Mouse (Mus musculus) CH12.LX (cell line): ENCODE data around the gene Tdrd12. TPM values are rescaled to one million over a fixed set of nuclear protein-coding genes. Genes with fewer than 3 reads are reported as not detected.
A peak's percentile ranks its signal among the peaks of the same experiment; 100 is the strongest.
"Not testable (repeated sequence)": the region's sequence is repeated elsewhere in the genome, so short reads cannot be mapped to it uniquely, and the experiment has no call there.

ENCODE experiments used
- DNase-seq: peaks from one replicate; pipeline ENCODE4 v3.0.0-alpha.2; 2013; ENCODE audit errors: extremely low read depth
- H3K27ac ChIP-seq: 2 replicates; pipeline ENCODE4 v1.5.1; 2012; ENCODE audit warnings: low read depth, mild to moderate bottlenecking, control low read depth, moderate library complexity; ENCODE audit not compliant: insufficient read depth
- H3K27me3 ChIP-seq: replicated peaks from 2 replicates; pipeline ENCODE3; 2012; ENCODE audit warnings: inconsistent platforms
- H3K36me3 ChIP-seq, 2 experiments: replicated peaks in 1 of 2; 2 replicates each; pipeline versions ENCODE3 to v1.6.1; 2012; ENCODE audit warnings: inconsistent platforms in 1 of 2, low read length in 1 of 2, mild to moderate bottlenecking in 1 of 2, mixed read lengths in 1 of 2, moderate library complexity in 1 of 2; ENCODE audit not compliant: control insufficient read depth in 1 of 2, insufficient read depth in 1 of 2
- H3K4me1 ChIP-seq, 2 experiments: 2 replicates each; pipeline ENCODE4 v1.6.1; 2012; ENCODE audit warnings: inconsistent platforms in 1 of 2, moderate library complexity in 1 of 2; ENCODE audit not compliant: insufficient read depth in 2 of 2, control insufficient read depth in 1 of 2
- H3K4me2 ChIP-seq: 2 replicates; pipeline ENCODE4 v1.6.1; 2012; ENCODE audit warnings: low read depth, mild to moderate bottlenecking, control low read depth; ENCODE audit not compliant: poor library complexity, insufficient read depth, severe bottlenecking
- H3K4me3 ChIP-seq, 3 experiments: fragments of 150-350 bp in 1 of 3; sonication (generic) in 1 of 3; replicated peaks in 1 of 3; 2 replicates each; pipeline versions ENCODE3 to v1.5.1; 2011 to 2012; ENCODE audit warnings: low read depth in 2 of 3, low read length in 2 of 3, mild to moderate bottlenecking in 2 of 3, moderate library complexity in 2 of 3, control low read depth in 1 of 3, improper control_type of control experiment in 1 of 3, inconsistent platforms in 1 of 3, mixed read lengths in 1 of 3; ENCODE audit not compliant: poor library complexity in 1 of 3
- H3K79me2 ChIP-seq: replicated peaks from 2 replicates; pipeline ENCODE4 v1.6.1; 2012; ENCODE audit warnings: mild to moderate bottlenecking, moderate library complexity; ENCODE audit not compliant: control insufficient read depth, poor library complexity, insufficient read depth, severe bottlenecking; ENCODE audit errors: extremely low read depth
- H3K9ac ChIP-seq: 2 replicates; pipeline ENCODE4 v1.6.1; 2012; ENCODE audit warnings: low read depth, mild to moderate bottlenecking, control low read depth, moderate library complexity; ENCODE audit not compliant: insufficient read depth
- H3K9me3 ChIP-seq: replicated peaks from 2 replicates; pipeline ENCODE3; 2012; ENCODE audit warnings: low read length, inconsistent platforms, mixed read lengths
- CHD2 ChIP-seq: IDR thresholded peaks from 2 replicates; pipeline ENCODE4 v1.6.1; 2011; ENCODE audit warnings: low read length, improper control_type of control experiment
- CTCF ChIP-seq, 2 experiments: IDR thresholded peaks in 1 of 2; conservative IDR thresholded peaks in 1 of 2; 2 replicates each; pipeline ENCODE4 v1.5.1; 2011 to 2012; ENCODE audit warnings: low read depth in 2 of 2, low read length in 2 of 2, improper control_type of control experiment in 1 of 2, inconsistent platforms in 1 of 2, mild to moderate bottlenecking in 1 of 2, moderate library complexity in 1 of 2
- RAD21 ChIP-seq: IDR thresholded peaks from 2 replicates; pipeline ENCODE4 v1.6.1; 2011; ENCODE audit warnings: low read depth, mild to moderate bottlenecking, low read length, improper control_type of control experiment, moderate library complexity
- SMC3 ChIP-seq: IDR thresholded peaks from 2 replicates; pipeline ENCODE4 v1.6.1; 2011; ENCODE audit warnings: low read depth, low read length, improper control_type of control experiment
- dilution Hi-C: fragments of 300-500 bp; cut with MboI; formaldehyde crosslinking; loops from 2 replicates; pipeline ENCODE4 v1.14.3; 2020; ENCODE audit warnings: low sequenced_read_pairs; ENCODE audit not compliant: extremely low pct_unique_long_range_greater_than_20kb, extremely low pct_ligation_motif_present
- in situ Hi-C: fragments of 300-500 bp; cut with MboI; formaldehyde crosslinking; loops from 3 replicates; pipeline ENCODE4 v1.14.3; 2019; ENCODE audit warnings: low sequenced_read_pairs, low pct_ligation_motif_present, low pct_unique_long_range_greater_than_20kb, mixed read lengths
- polyA plus RNA-seq: library from polyadenylated mRNA; unstranded; fragments of >175 nt; gene quantifications from 2 replicates; pipeline ENCODE4 v1.2.1, GENCODE M21; 2012; ENCODE audit warnings: low read depth; ENCODE audit not compliant: insufficient read length
- total RNA-seq, 2 experiments: library from RNA; depleted of rRNA; stranded (reverse); fragments of 300-350 nt in 1 of 2; fragments of >200 nt in 1 of 2; gene quantifications; 2 replicates each; pipeline ENCODE4 v1.2.3; 2012 to 2014

The Tdrd12 gene
- total and polyA plus RNA-seq, 3 experiments: 0.08 to 0.21 (median 0.19) TPM

GRCm38 (mm10) chr7:35579849-35580248, 42.3 kb upstream of the Tdrd12 start:
- Histone ChIP-seq H3K79me2 (no peaks in the 10 kb centered on the region), H3K4me1 (peaks cover 6 to 9% of the 10 kb centered on the region in 2 experiments), H3K9ac (no peak overlapping the region), H3K36me3 (no peaks in the 10 kb centered on the region), H3K27ac (no peak overlapping the region), H3K4me2 (no peak overlapping the region), H3K9me3 (peaks cover 4% of the 10 kb centered on the region), H3K27me3 (peaks cover 46% of the 10 kb centered on the region), H3K4me3 (no peak overlapping the region)
- dilution Hi-C loops: no loop called here
- peak; percentile 71 for DNase-seq
- TF ChIP-seq RAD21: peak; percentile 55
- TF ChIP-seq CTCF (conservative IDR thresholded peaks at IDR 0.05 in 1 of 2, IDR thresholded peaks at IDR 0.05 in 1 of 2; ENCODE audit: low read depth in 2 of 2, low read length in 2 of 2): peak; percentile 68 to 77
- no peak for TF ChIP-seq CHD2
- peak; percentile 51 for TF ChIP-seq SMC3
- in situ Hi-C loops: no loop called here

DNA sequence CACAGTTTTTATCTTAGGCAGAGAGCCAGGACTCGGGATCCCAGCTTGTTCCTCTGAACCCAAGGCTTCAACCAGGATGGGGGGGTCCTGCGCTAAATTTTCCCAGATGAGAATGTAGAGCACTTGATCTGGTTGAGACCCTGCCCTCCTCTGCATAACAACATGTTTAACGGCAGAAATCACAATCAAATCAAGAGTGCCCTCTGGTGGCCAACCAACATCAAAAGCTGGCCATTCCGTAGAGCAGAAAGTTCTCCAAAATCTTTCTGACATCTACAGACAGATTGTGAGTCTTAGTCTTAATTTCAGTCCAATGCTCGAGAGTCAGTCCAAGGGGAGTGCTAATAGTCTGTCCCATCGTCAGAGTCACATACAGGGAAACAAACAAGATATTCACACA, 33.3 kb upstream of the Tdrd12 start:
- DNase-seq, H3K36me3 ChIP-seq, H3K9ac ChIP-seq, H3K27ac ChIP-seq, H3K4me2 ChIP-seq, H3K4me1 ChIP-seq, dilution Hi-C loops, H3K4me3 ChIP-seq, H3K79me2 ChIP-seq, H3K9me3 ChIP-seq: not testable (repeated sequence)
- in situ Hi-C loops: loop anchor here (25.0 kb wide), 1 partner anchor 184 kb away; the partner anchor contains the start of genes Cep89 and Faap24
- H3K27me3 ChIP-seq: peaks cover 17% of the 10 kb centered on the region
- TF ChIP-seq RAD21 (peak; percentile 22), SMC3 (peak; percentile 34), CTCF (conservative IDR thresholded peaks at IDR 0.05 in 1 of 2, IDR thresholded peaks at IDR 0.05 in 1 of 2; ENCODE audit: low read depth in 2 of 2, low read length in 2 of 2) (peak in 1 of 2 experiments; percentile 52; a peak in 3 of 4 replicates)

GRCm38 (mm10) chr7:35569724-35570123, 32.2 kb upstream of the Tdrd12 start:
- peak in 1 of 2 experiments; percentile 47; a peak in 2 of 4 replicates for TF ChIP-seq CTCF (conservative IDR thresholded peaks at IDR 0.05 in 1 of 2, IDR thresholded peaks at IDR 0.05 in 1 of 2; ENCODE audit: low read depth in 2 of 2, low read length in 2 of 2)
- TF ChIP-seq SMC3: peak; percentile 22; the same call in 1 of the 2 replicates
- dilution Hi-C loops, H3K27ac ChIP-seq, H3K36me3 ChIP-seq, H3K9ac ChIP-seq, H3K4me1 ChIP-seq, DNase-seq, H3K27me3 ChIP-seq, H3K4me2 ChIP-seq, H3K4me3 ChIP-seq, H3K79me2 ChIP-seq, H3K9me3 ChIP-seq: not testable (repeated sequence)
- in situ Hi-C loops: loop anchor here (25.0 kb wide), 1 partner anchor 182 kb away; the partner anchor contains the start of genes Cep89 and Faap24

GRCm38 (mm10) chr7:35565965-35566364, 28.4 kb upstream of the Tdrd12 start:
- H3K9me3 ChIP-seq, H3K36me3 ChIP-seq, H3K27ac ChIP-seq, DNase-seq, H3K79me2 ChIP-seq, H3K9ac ChIP-seq, dilution Hi-C loops, H3K4me1 ChIP-seq, H3K4me2 ChIP-seq, H3K4me3 ChIP-seq: not testable (repeated sequence)
- in situ Hi-C loops: loop anchor here (25.0 kb wide), 1 partner anchor 179 kb away; the partner anchor contains the start of genes Cep89 and Faap24
- peaks cover 16% of the 10 kb centered on the region for H3K27me3 ChIP-seq

DNA sequence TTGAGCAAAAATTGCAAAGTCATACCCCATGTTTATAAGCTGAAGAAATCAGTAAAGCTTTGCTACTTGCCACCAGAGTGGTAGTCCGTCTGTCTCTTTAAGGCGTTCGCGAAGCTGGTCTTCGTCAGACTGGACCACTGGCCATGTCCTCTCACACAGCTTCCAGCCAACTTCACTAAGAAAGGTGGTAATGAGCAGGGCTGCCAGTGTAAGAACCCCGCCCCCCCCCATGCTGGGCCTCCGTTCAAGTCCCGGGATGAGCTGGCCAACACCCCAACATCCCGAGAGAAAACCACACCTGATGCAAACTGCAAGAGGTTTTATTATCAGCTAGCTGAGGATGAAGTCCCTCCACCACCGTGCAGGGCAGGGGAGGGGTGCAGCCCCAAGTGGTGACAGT, 27.3 kb upstream of the Tdrd12 start:
- H3K36me3 ChIP-seq, H3K4me1 ChIP-seq, DNase-seq, H3K27ac ChIP-seq, H3K4me3 ChIP-seq, H3K4me2 ChIP-seq, H3K9ac ChIP-seq, dilution Hi-C loops, H3K79me2 ChIP-seq, H3K9me3 ChIP-seq: not testable (repeated sequence)
- in situ Hi-C loops: loop anchor here (25.0 kb wide), 1 partner anchor 178 kb away; the partner anchor contains the start of genes Cep89 and Faap24
- peaks cover 19% of the 10 kb centered on the region for H3K27me3 ChIP-seq
